Mouse (Mus musculus) heart, embryonic 16.5 days (tissue): Measurements from ENCODE around the gene Lpgat1. TPM values are rescaled to one million over a fixed set of nuclear protein-coding genes. Genes with fewer than 3 reads are reported as not detected.

Source experiments
- ATAC-seq: fragments of 200-750 bp; cut with Nextera tagmentation; replicated peaks from 2 replicates; pipeline ENCODE4 v1.8.0; 2017; ENCODE audit warnings: moderate number of reproducible peaks; ENCODE audit not compliant: insufficient read depth, low FRiP score; ENCODE audit errors: extremely low read depth
- H3K27ac ChIP-seq: fragments of 300-500 bp; sonication (generic); 2 replicates; pipeline ENCODE4 v1.5.1; 2014; ENCODE audit warnings: mild to moderate bottlenecking, low read length, control low read depth, moderate library complexity
- H3K27me3 ChIP-seq: fragments of 300-500 bp; sonication (generic); 2 replicates; pipeline ENCODE4 v1.6.1; 2014; ENCODE audit warnings: low read length, mixed read lengths; ENCODE audit not compliant: control insufficient read depth, insufficient read depth
- H3K36me3 ChIP-seq: fragments of 300-500 bp; sonication (generic); 2 replicates; pipeline ENCODE4 v1.6.1; 2014; ENCODE audit not compliant: control insufficient read depth, insufficient read depth
- H3K4me1 ChIP-seq: fragments of 300-500 bp; sonication (generic); 2 replicates; pipeline ENCODE4 v1.6.1; 2014; ENCODE audit warnings: low read length, mixed read lengths; ENCODE audit not compliant: control insufficient read depth, insufficient read depth
- H3K4me2 ChIP-seq: fragments of 300-500 bp; sonication (generic); 2 replicates; pipeline ENCODE4 v1.6.1; 2014; ENCODE audit warnings: low read depth, mild to moderate bottlenecking, control low read depth, low read length
- H3K4me3 ChIP-seq: fragments of 300-500 bp; sonication (generic); 2 replicates; pipeline ENCODE4 v1.5.1; 2014; ENCODE audit warnings: mild to moderate bottlenecking, control low read depth, low read length
- H3K9ac ChIP-seq: fragments of 300-500 bp; sonication (generic); 2 replicates; pipeline ENCODE4 v1.6.1; 2014; ENCODE audit warnings: low read length, control low read depth
- H3K9me3 ChIP-seq: fragments of 300-500 bp; sonication (generic); replicated peaks from 2 replicates; pipeline ENCODE4 v1.6.1; 2016; ENCODE audit warnings: low read length; ENCODE audit not compliant: control insufficient read depth
- WGBS: fragments of 180-500 bp; shearing (Covaris S2); extraction: QIAGEN DNeasy Blood & Tissue Kit; methylation state at CpG from one replicate; pipeline ENCODE4 v1.1.7; 2014; 5-methylcytosine and 5-hydroxymethylcytosine counted together
- polyA plus RNA-seq: library from polyadenylated mRNA; unstranded; fragments of >200 nt; fragmentation: Nextera tagmentation; extraction: Ambion mirVana; gene quantifications from 2 replicates; pipeline ENCODE4 v1.2.1, GENCODE M21; 2015

Gene Lpgat1
- polyA plus RNA-seq, 1 experiment from 2014 or later, result 13.7 TPM

DNA sequence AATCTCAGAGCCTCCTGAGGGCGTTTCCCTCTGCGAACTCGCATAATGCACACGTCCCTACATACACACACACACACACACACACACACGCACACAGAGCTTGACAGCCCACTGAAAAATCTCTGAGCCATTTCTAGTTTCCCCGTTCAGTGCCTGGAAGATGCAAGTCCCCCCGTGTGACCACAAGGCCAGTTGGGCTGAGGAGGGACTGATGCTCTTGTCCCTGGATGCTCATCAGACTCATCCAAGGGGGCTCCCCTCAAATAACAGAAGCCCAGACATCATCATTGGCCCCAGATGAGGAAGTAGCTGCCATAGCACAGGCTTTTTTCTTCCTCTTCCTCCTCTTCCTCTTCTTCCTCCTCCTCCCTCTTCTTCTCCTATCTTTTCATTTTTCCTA is 90.3 kb downstream of the Lpgat1 start:
- Histone ChIP-seq H3K36me3 (no peaks in the 10 kb centered on the region), H3K4me1 (0 out of 2 replicates have a peak, but pooled peaks cover 4% of the 10 kb centered on the region), H3K27ac (no peak overlapping the region), H3K9me3 (0 out of 2 replicates have a peak, but pooled peaks cover 3% of the 10 kb centered on the region), H3K27me3 (no peaks in the 10 kb centered on the region), H3K9ac (no peak overlapping the region), H3K4me3 (no peak overlapping the region), H3K4me2 (no peak overlapping the region)
- ATAC-seq, result no peak
- WGBS, result 83% methylated on average over 7 of the region's 7 CpGs

DNA sequence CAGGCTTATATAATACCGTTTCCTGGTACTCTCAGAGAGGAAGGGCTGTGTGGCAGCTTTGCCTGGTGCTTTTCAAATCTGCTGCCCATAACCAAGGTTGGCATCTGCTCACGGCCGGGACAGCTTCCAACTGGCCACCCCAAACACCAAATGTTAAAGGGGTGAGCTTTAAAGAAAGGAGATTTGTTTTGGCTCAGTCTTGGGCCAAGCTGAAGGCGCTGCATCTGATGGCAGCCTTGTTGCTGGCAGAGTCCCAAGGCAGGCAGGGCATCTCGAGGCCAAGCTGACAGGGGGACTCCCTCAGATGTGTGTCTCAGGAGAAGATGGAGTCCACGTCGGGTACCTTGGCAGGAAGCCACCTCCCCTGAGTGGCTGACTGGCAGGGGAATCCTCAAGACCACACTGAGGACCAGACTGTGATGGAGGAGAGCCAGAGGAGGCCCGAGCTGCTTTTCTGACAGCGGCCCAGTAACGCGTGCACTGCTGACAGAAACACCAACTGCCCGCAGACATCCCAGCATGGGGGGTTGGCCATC is 91.1 kb downstream of the Lpgat1 start:
- H3K36me3 ChIP-seq, result no peaks in the 10 kb centered on the region
- no peak overlapping the region for H3K4me3 ChIP-seq
- ATAC-seq, result peak; percentile 52
- H3K27ac ChIP-seq, result no peak overlapping the region
- 47% methylated on average over 12 of the region's 12 CpGs for WGBS
- H3K9ac ChIP-seq, result no peak overlapping the region
- H3K4me2 ChIP-seq, result no peak overlapping the region
- H3K27me3 ChIP-seq, result no peaks in the 10 kb centered on the region
- H3K9me3 ChIP-seq, result 0 out of 2 replicates have a peak, but pooled peaks cover 3% of the 10 kb centered on the region
- 0 out of 2 replicates have a peak, but pooled peaks cover 4% of the 10 kb centered on the region for H3K4me1 ChIP-seq

DNA sequence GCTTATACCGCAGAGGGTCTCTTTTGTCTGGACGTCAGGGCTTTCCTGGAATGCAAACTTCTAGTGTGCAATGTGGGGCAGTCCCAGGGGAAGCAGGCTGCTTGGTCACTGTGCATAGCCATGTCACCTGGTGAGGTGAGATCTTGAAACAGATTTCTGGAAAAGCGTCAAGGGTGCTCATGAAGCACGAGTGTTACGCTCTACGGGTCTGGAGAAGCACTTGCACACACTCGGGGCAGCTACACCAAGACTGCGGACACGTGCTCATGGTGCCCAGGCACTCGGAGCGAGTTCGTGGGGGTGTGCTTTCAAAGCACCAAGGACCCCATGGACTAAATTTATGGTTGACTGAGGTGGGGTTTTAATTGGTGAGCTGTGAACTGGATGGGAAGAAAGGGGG is 94.1 kb downstream of the Lpgat1 start:
- Histone ChIP-seq H3K9me3 (0 out of 2 replicates have a peak, but pooled peaks cover 1% of the 10 kb centered on the region), H3K4me2 (no peak overlapping the region), H3K27ac (no peak overlapping the region), H3K4me3 (no peak overlapping the region), H3K36me3 (no peaks in the 10 kb centered on the region), H3K9ac (no peak overlapping the region), H3K27me3 (no peaks in the 10 kb centered on the region), H3K4me1 (0 out of 2 replicates have a peak, but pooled peaks cover 4% of the 10 kb centered on the region)
- WGBS, result 74% methylated on average over 12 of the region's 12 CpGs
- ATAC-seq, result no peak

DNA sequence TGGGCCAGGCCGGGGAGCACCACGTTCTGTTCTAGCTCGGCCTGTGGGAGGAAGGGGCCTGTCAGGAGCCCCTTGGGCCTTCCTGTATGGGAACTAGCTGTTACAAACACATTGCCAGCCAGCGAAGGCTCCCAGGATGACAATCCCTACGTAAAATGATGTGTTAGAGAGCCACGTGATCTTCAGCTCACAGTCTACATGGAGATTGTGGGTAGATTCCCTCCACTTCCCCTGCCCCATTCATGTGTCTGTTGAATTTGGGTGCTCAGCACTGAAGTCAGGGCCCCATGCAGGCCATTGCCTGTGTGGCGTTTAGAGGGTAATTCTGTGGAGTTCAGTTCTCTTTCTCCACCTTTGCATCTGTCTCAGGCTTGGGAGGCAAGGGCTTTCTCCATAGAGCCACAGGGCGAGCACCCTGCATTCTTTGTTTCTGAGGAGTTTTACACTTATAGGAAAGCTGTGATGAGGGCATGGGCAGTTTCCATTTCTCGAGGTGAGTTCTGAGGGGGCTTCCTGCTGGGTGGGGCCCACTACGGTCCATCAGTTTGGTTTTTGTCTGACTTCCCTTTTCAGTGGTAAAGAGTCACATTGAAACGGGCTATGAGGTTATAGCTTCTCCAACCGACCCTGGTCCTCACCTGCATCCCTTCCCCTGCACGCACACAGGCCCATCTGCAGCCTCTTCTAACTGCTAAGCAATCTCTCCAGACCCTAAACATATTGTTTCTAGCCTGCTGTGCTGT is 95.5 kb downstream of the Lpgat1 start:
- H3K36me3 ChIP-seq, result no peaks in the 10 kb centered on the region
- 79% methylated on average over 13 of the region's 13 CpGs for WGBS
- 0 out of 2 replicates have a peak, but pooled peaks cover 4% of the 10 kb centered on the region for H3K4me1 ChIP-seq
- no peaks in the 10 kb centered on the region for H3K9me3 ChIP-seq
- no peak for ATAC-seq
- no peak overlapping the region for H3K4me3 ChIP-seq
- H3K27ac ChIP-seq, result no peak overlapping the region
- H3K4me2 ChIP-seq, result no peak overlapping the region
- no peak overlapping the region for H3K9ac ChIP-seq
- no peaks in the 10 kb centered on the region for H3K27me3 ChIP-seq

DNA sequence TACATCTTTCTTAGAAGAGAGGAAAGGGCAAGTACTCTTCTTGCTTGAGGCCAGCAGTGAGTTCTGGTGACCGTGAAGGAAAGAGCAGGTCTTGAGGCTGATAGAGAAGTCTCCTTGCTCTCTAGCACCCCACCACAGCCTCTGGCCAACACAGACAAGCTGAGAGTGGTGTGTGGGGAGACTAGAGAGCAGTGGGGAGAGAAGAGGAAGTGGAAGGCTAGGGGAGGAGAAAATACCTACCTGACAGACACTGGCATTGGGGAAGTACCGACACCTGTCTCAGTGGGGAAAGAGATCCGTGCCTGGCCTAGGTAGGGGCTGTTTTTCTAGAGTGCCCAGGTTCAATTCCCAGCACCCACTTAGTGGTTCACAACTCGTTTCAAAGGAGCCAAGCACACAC is 96.6 kb downstream of the Lpgat1 start:
- no peak for ATAC-seq
- no peaks in the 10 kb centered on the region for H3K4me1 ChIP-seq
- no peak overlapping the region for H3K4me3 ChIP-seq
- 77% methylated on average over 4 of the region's 4 CpGs for WGBS
- no peak overlapping the region for H3K27ac ChIP-seq
- H3K4me2 ChIP-seq, result no peak overlapping the region
- H3K36me3 ChIP-seq, result no peaks in the 10 kb centered on the region
- no peaks in the 10 kb centered on the region for H3K9me3 ChIP-seq
- no peak overlapping the region for H3K9ac ChIP-seq
- H3K27me3 ChIP-seq, result no peaks in the 10 kb centered on the region

DNA sequence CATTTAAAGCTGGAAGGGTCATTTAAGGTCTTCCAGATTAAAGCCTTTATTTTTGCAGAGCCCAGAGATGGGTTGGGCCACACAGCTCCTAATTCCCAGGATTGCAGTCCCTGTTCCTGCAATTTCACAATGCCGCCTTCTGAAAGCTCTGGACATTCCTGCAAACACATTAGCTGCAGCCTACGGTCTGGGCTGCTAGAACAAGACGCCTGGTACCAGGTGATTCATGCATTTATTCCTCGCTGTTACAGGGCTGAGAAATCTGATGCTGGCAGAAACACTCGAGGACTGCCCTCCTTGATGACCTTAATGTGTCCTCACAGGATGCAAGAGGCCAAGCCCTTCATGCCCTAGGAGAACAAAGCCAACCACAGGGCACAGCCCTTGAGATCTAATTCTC is 97.3 kb downstream of the Lpgat1 start:
- no peaks in the 10 kb centered on the region for H3K36me3 ChIP-seq
- H3K4me3 ChIP-seq, result no peak overlapping the region
- 50% methylated on average over 5 of the region's 5 CpGs for whole genome bisulfite sequencing
- no peaks in the 10 kb centered on the region for H3K27me3 ChIP-seq
- H3K9me3 ChIP-seq, result no peaks in the 10 kb centered on the region
- ATAC-seq, result no peak
- no peak overlapping the region for H3K27ac ChIP-seq
- no peak overlapping the region for H3K4me2 ChIP-seq
- H3K4me1 ChIP-seq, result no peaks in the 10 kb centered on the region
- H3K9ac ChIP-seq, result no peak overlapping the region

DNA sequence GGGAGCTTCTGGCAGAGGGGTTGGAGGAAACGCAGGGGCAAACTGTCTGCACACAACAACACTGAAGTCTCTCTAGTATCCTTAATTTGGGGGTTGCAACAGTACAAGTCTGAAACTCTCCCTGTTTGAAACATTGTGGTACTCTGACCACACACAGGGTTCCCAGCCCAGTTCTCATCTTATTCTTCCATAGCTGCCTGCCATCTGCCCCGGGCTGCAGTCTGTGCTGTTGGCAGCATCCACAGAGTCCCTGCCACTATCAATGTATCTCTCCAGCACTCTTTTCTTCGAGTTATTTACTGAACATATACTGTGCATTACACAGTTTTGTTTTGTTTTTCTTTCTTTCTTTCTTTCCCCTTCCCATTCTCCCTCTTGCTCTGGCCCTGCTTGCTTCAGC is 99.0 kb downstream of the Lpgat1 start:
- Histone ChIP-seq H3K27ac (no peak overlapping the region), H3K4me1 (peaks cover 4% of the 10 kb centered on the region; the same call in 1 of the 2 replicates), H3K4me3 (no peak overlapping the region), H3K36me3 (no peaks in the 10 kb centered on the region), H3K9ac (no peak overlapping the region), H3K27me3 (no peaks in the 10 kb centered on the region), H3K4me2 (no peak overlapping the region), H3K9me3 (no peaks in the 10 kb centered on the region)
- no peak for ATAC-seq
- 74% methylated on average over 3 of the region's 3 CpGs for WGBS

DNA sequence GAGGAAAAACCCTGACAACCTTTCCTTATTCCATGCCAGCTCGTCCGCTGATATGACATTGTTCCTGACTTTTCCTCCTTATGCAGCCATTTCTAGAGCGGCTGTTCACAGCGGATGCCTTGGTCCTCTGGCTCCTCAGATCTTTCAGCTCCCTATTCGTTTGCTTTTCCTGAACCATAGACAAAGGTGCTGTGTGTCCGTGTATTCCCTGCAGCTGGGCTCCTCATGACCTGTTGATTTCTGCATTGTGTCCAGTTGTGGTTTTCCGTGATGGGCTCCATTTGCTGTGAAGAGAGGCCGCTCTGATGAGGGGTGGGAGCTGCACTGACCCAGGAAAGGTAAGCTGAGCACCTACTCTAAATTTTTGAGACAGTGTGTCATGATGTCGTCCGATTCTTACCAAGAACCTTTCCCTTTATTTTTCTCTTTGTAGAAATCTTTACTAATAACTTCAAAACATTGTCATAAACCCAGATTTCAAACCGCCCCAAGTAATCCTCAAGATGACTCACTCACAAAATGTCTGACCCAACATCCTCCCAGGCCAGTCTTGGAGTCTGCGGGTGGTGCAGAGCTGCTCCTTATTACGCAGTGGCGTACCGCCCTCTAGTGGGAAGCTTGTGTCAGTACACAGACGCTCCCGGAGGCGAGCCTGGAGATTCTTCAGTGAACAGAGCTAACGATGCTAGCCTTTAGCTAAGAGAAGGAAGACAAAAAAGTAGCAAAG is 99.9 kb downstream of the Lpgat1 start:
- no peak overlapping the region for H3K9ac ChIP-seq
- peak; percentile 39; the same call in 1 of the 2 replicates for ATAC-seq
- H3K27me3 ChIP-seq, result no peaks in the 10 kb centered on the region
- no peaks in the 10 kb centered on the region for H3K9me3 ChIP-seq
- H3K27ac ChIP-seq, result no peak overlapping the region
- H3K36me3 ChIP-seq, result no peaks in the 10 kb centered on the region
- peaks cover 11% of the 10 kb centered on the region for H3K4me1 ChIP-seq
- no peak overlapping the region for H3K4me2 ChIP-seq
- no peak overlapping the region for H3K4me3 ChIP-seq
- WGBS, result 35% methylated on average over 19 of the region's 19 CpGs

DNA sequence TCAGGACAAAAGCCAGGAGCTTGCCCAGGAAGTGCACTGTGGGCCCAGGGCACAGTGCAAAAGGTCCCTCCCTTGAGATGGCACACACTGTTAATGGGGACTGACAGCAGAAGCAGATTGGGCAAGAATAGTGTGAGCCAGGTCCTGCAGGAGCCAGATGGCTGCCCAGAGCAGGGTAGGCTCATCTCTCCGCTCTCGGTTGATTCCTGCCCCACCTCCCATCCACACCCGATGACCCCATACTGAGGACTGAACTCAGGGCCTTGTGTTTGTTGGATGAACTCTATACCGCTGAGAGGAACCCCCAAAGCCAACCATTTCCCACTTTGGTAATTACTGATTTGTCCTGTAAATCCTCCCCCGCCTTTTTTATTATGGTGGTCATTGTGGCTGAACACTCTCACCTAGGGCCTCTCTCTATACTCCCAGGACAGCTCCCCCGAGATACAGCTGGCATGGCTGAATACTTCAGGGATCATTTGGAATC is 100.6 kb downstream of the Lpgat1 start:
- H3K4me3 ChIP-seq, result no peak overlapping the region
- H3K9me3 ChIP-seq, result no peaks in the 10 kb centered on the region
- no peak overlapping the region for H3K9ac ChIP-seq
- no peaks in the 10 kb centered on the region for H3K36me3 ChIP-seq
- no peak overlapping the region for H3K4me2 ChIP-seq
- 45% methylated on average over 6 of the region's 6 CpGs for WGBS
- no peak overlapping the region for H3K27ac ChIP-seq
- no peaks in the 10 kb centered on the region for H3K27me3 ChIP-seq
- no peak for ATAC-seq
- peaks cover 11% of the 10 kb centered on the region for H3K4me1 ChIP-seq
